Mouse (Mus musculus) heart, embryonic 11.5 days (tissue): ENCODE data around the gene Nckap5l. TPM values are rescaled to one million over a fixed set of nuclear protein-coding genes. Genes with fewer than 3 reads are reported as not detected.

Experiments used
- ATAC-seq: fragments of 200-750 bp; cut with Nextera tagmentation; replicated peaks from 2 replicates; pipeline ENCODE4 v1.8.0; 2017; ENCODE audit warnings: moderate library complexity; ENCODE audit not compliant: insufficient number of reproducible peaks, low FRiP score, low TSS enrichment
- H3K27ac ChIP-seq: fragments of 300-500 bp; sonication (generic); 2 replicates; pipeline ENCODE4 v1.5.1; 2014; ENCODE audit warnings: mild to moderate bottlenecking, low read depth, low read length
- H3K27me3 ChIP-seq: fragments of 300-500 bp; sonication (generic); 2 replicates; pipeline ENCODE4 v1.6.1; 2014; ENCODE audit warnings: mild to moderate bottlenecking, low read length, mixed read lengths; ENCODE audit not compliant: control insufficient read depth, insufficient read depth
- H3K36me3 ChIP-seq: fragments of 300-500 bp; sonication (generic); 2 replicates; pipeline ENCODE4 v1.6.1; 2014; ENCODE audit warnings: mild to moderate bottlenecking, low read length, moderate library complexity, mixed read lengths; ENCODE audit not compliant: control insufficient read depth, insufficient read depth
- H3K4me1 ChIP-seq: fragments of 300-500 bp; sonication (generic); 2 replicates; pipeline ENCODE4 v1.6.1; 2014; ENCODE audit warnings: low read length; ENCODE audit not compliant: control insufficient read depth, insufficient read depth
- H3K4me2 ChIP-seq: fragments of 300-500 bp; sonication (generic); 2 replicates; pipeline ENCODE4 v1.6.1; 2014; ENCODE audit warnings: mild to moderate bottlenecking, moderate library complexity
- H3K4me3 ChIP-seq: fragments of 300-500 bp; sonication (generic); 2 replicates; pipeline ENCODE4 v1.5.1; 2014; ENCODE audit warnings: low read depth, low read length
- H3K9ac ChIP-seq: fragments of 300-500 bp; sonication (generic); 2 replicates; pipeline ENCODE4 v1.6.1; 2014; ENCODE audit warnings: mild to moderate bottlenecking, low read depth, low read length, moderate library complexity
- H3K9me3 ChIP-seq: fragments of 300-500 bp; sonication (generic); replicated peaks from 2 replicates; pipeline ENCODE4 v1.6.1; 2016; ENCODE audit warnings: low read length; ENCODE audit not compliant: control insufficient read depth
- WGBS: fragments of 180-500 bp; shearing (Covaris S2); extraction: QIAGEN DNeasy Blood & Tissue Kit; methylation state at CpG from one replicate; pipeline ENCODE4 v1.1.7; 2014; ENCODE audit not compliant: insufficient replicate concordance; 5-methylcytosine and 5-hydroxymethylcytosine counted together
- polyA plus RNA-seq: library from polyadenylated mRNA; unstranded; fragments of >200 nt; fragmentation: Nextera tagmentation; extraction: Ambion mirVana; gene quantifications from 2 replicates; pipeline ENCODE4 v1.2.1, GENCODE M21; 2014

The Nckap5l gene
- 9.0 and 9.1 TPM in 2 replicates for polyA plus RNA-seq

GRCm38 (mm10) chr15:99457606-99458401 is at the start of gene Nckap5l:
Gene Nckap5l (minus strand): TSS chr15:99457748.
- H3K9ac ChIP-seq = peak within 1 kb of the TSS; percentile 58
- peak within 1 kb of the TSS; percentile 93 for H3K4me3 ChIP-seq
- H3K4me2 ChIP-seq = peak within 1 kb of the TSS; percentile 76
- no peaks in the 10 kb centered on the region for H3K27me3 ChIP-seq
- no peaks in the 10 kb centered on the region; the same call in 1 of the 2 replicates for H3K36me3 ChIP-seq
- peaks cover 33% of the 10 kb centered on the region for H3K4me1 ChIP-seq
- WGBS = 1% methylated on average over 44 of the region's 45 CpGs
- no peaks in the 10 kb centered on the region for H3K9me3 ChIP-seq
- peak within 1 kb of the TSS; percentile 92 for H3K27ac ChIP-seq
- ATAC-seq = peak; percentile 93

- peaks cover 44% of the 10 kb centered on the region for H3K27me3 ChIP-seq
- H3K4me2 ChIP-seq = no peak overlapping the region
- 0 out of 2 replicates have a peak overlapping the region, but pooled peaks have one; percentile 10 for H3K9ac ChIP-seq
- ATAC-seq = no peak; the same call in 1 of the 2 replicates
- H3K27ac ChIP-seq = no peak overlapping the region
- 61% methylated on average over 15 of the region's 15 CpGs for WGBS
- no peak overlapping the region for H3K4me3 ChIP-seq
- H3K9me3 ChIP-seq = no peaks in the 10 kb centered on the region
- H3K4me1 ChIP-seq = peaks cover 18% of the 10 kb centered on the region
- H3K36me3 ChIP-seq = no peaks in the 10 kb centered on the region
Measured at GRCm38 (mm10) chr15:99505324-99506095, 48.0 kb upstream of the Nckap5l start.

GRCm38 (mm10) chr15:99503256-99503655 is 45.7 kb upstream of the Nckap5l start:
- Histone ChIP-seq H3K4me3 (no peak overlapping the region), H3K9me3 (no peaks in the 10 kb centered on the region), H3K4me1 (peaks cover 40% of the 10 kb centered on the region), H3K9ac (no peak overlapping the region), H3K27ac (no peak overlapping the region), H3K4me2 (no peak overlapping the region), H3K36me3 (no peaks in the 10 kb centered on the region), H3K27me3 (peaks cover 51% of the 10 kb centered on the region)
- WGBS = 53% methylated on average over 5 of the region's 5 CpGs
- no peak for ATAC-seq

- Histone ChIP-seq H3K4me1 (peaks cover 42% of the 10 kb centered on the region), H3K4me2 (no peak overlapping the region)
Measured at GRCm38 (mm10) chr15:99502311-99502831, 44.8 kb upstream of the Nckap5l start.

GRCm38 (mm10) chr15:99501292-99502260 is 44.0 kb upstream of the Nckap5l start:
- Histone ChIP-seq H3K27me3 (peaks cover 50% of the 10 kb centered on the region), H3K4me3 (no peak overlapping the region), H3K27ac (no peak overlapping the region), H3K4me1 (peaks cover 42% of the 10 kb centered on the region), H3K9me3 (no peaks in the 10 kb centered on the region), H3K36me3 (no peaks in the 10 kb centered on the region), H3K9ac (no peak overlapping the region), H3K4me2 (no peak overlapping the region)
- no peak for ATAC-seq
- 71% methylated on average over 20 of the region's 20 CpGs for WGBS

More at GRCm38 (mm10) chr15:99502311-99502831, 44.8 kb upstream of the Nckap5l start:
- 58% methylated on average over 12 of the region's 12 CpGs for WGBS
- Histone ChIP-seq H3K4me3 (no peak overlapping the region), H3K9ac (no peak overlapping the region), H3K9me3 (no peaks in the 10 kb centered on the region), H3K27ac (no peak overlapping the region), H3K27me3 (peaks cover 51% of the 10 kb centered on the region), H3K36me3 (no peaks in the 10 kb centered on the region)
- no peak for ATAC-seq

- peaks cover 37% of the 10 kb centered on the region for H3K27me3 ChIP-seq
- H3K9ac ChIP-seq = no peak overlapping the region
- H3K4me3 ChIP-seq = no peak overlapping the region
- H3K4me2 ChIP-seq = peak overlapping the region; percentile 34
- peaks cover 35% of the 10 kb centered on the region for H3K4me1 ChIP-seq
- no peak for ATAC-seq
- WGBS = 12% methylated on average over 5 of the region's 5 CpGs
- H3K36me3 ChIP-seq = no peaks in the 10 kb centered on the region
- no peaks in the 10 kb centered on the region for H3K9me3 ChIP-seq
- no peak overlapping the region for H3K27ac ChIP-seq
Measured at GRCm38 (mm10) chr15:99500320-99500719, 42.8 kb upstream of the Nckap5l start.

GRCm38 (mm10) chr15:99499726-99500125 is 42.2 kb upstream of the Nckap5l start:
- H3K4me2 ChIP-seq = peak overlapping the region; percentile 34
- peaks cover 34% of the 10 kb centered on the region for H3K27me3 ChIP-seq
- H3K4me1 ChIP-seq = peaks cover 29% of the 10 kb centered on the region
- no peaks in the 10 kb centered on the region for H3K36me3 ChIP-seq
- H3K9ac ChIP-seq = no peak overlapping the region; the same call in 1 of the 2 replicates
- WGBS = 27% methylated on average over 6 of the region's 6 CpGs
- H3K27ac ChIP-seq = no peak overlapping the region
- H3K4me3 ChIP-seq = no peak overlapping the region
- no peak for ATAC-seq
- no peaks in the 10 kb centered on the region for H3K9me3 ChIP-seq
